Mouse (Mus musculus) adrenal gland, adult (tissue): ENCODE measurements at regions not wholly inside any gene's neighbourhood (a gene's known extent, or its start where the extent isn't known, plus 50 kb on each side); places are given as distances from the start of the nearest gene placed in this dataset.

Source experiments
- DNase-seq, 2 experiments: peaks; one replicate each; pipeline ENCODE4 v3.0.0; 2022 to 2023; ENCODE audit warnings: low spot score in 1 of 2; ENCODE audit not compliant: inconsistent age in 2 of 2

DNA sequence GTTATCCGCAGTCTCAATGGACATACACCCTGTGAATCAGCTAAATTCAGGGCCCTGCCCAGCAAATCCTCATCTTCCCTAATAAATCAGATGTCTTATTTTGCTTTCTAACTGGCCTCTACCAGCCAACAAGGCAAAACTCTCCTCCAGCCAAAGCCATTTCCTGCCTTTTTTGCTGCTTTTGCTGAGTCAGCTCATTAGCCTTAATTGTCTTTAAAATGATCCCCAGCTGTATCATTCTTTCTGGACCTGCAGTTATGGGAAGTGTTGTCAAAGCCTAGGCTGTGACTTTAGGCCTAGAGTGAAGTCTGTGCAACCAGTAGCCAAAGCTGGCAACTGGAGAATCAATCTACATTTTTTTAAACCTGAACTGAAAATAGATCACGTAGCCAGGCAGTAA, 81.4 kb downstream of the Mtpn start:
- no peak for DNase-seq

- no peak for DNase-seq
These were observed 94.7 kb downstream of the Mtpn start for GRCm38 (mm10) chr6:35445007-35445406.

- DNase-seq: peak; percentile 16 to 25
These were observed 100.4 kb upstream of the Fam180a start for GRCm38 (mm10) chr6:35426301-35426700.

DNA sequence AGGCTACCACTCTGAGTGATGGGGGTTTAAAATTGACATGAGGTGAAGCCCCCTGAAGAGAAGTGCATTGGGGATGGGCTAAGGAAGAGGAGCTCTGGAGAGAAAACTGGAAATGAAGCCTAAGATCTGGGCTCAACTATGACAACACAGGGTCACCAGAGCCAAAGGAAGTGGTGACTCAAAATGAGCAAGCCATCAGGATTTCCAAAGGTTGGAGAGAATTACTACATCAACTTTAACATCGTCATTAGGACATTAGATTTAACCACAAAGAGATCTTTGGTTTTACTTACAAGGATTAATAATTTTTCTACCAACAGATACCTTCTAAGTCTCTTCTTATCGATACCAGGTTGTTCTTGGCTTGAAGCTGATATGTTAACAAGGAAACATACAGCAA, 98.6 kb upstream of the Fam180a start:
- DNase-seq: peak in 1 of 2 experiments; percentile 22

- DNase-seq: no peak
These were observed 95.0 kb upstream of the Fam180a start for GRCm38 (mm10) chr6:35420924-35421323.

GRCm38 (mm10) chr6:35405044-35405443, 79.1 kb upstream of the Fam180a start:
- DNase-seq: no peak

- no peak for DNase-seq
These were observed 77.5 kb upstream of the Fam180a start for GRCm38 (mm10) chr6:35403341-35403910.

GRCm38 (mm10) chr6:35395726-35396125, 69.8 kb upstream of the Fam180a start:
- DNase-seq: no peak

DNA sequence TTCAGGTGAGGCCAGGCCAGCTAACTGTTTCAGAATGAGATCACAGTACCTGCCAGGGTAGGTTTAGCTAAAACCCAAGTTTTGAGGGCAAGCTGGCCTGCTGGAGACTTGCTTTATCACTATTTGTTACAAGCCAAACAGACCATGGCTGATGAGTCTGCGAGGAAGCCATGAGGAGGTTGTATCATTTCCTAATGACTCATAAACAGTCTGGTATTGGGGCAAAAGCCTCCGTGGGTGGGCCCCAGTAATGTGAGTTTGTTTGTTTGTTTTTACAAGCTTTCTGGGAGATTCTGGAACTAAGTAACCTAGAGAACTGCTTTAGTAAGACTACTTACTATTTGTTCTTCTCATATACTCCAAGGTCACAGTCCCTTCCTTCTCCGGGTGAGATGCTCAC, 62.9 kb upstream of the Fam180a start:
- DNase-seq: no peak

DNA sequence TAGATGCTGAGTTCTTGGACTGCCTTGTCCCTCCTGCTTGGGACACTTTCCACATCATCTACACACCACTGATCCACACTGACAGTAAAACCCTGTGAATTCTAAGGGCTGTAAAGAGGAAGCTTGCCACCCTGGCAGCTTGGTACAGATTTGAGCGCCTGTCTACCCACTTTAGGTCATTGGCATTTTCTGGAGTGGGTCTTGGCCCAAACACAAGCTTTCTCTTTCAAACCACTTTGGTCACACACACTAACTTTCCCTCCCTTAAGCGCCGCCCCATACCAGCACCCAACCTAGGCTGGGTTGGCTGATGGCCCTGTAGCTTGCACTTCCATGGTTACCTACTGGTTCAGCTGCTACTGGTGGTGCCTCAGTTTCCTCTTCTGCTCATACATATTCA, 55.6 kb upstream of the Fam180a start:
- no peak for DNase-seq

- DNase-seq: peak in 1 of 2 experiments; percentile 73
These were observed 55.0 kb upstream of the Fam180a start for GRCm38 (mm10) chr6:35380721-35381466.

- DNase-seq: peak; percentile 80 to 93
These were observed 53.9 kb upstream of the Fam180a start for GRCm38 (mm10) chr6:35379890-35380289.

GRCm38 (mm10) chr6:35378851-35379250, 52.9 kb upstream of the Fam180a start:
- DNase-seq: no peak

DNA sequence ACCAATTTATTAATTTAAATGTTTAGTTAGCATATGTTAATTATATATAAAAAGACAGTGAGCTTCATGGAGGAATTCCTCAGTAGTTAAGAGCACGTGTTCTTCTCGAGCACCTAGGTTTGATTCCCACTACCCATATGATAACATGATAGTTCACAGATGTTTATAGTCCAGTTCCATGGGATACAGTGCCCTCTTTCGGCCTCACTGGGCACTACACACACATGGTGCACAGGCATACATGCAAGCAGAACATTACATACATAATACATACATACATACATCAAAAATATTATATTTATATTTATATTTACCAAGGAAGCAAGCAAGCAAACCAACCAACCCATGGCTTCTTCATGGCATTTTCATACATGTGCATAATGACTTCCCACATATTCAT, 51.6 kb upstream of the Fam180a start:
- DNase-seq: no peak

DNA sequence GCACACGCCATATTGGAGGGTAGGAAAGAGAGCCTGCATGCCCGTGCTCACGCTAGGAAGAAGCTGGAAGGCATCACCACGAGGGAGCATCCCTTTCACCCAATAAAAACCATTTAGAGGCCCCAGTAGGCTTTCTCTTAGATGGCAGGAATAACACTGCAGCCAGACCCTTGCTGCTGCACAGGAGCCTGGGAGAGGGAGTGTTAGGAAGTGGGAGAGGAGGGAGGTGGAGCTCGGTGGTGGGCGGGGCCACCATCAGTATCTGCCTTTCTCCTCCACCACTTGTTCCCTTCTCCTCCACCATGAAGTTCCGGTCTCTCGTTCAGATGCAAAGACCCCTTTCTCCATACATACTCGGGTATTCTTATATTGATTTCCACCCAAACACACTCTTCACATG, 50.6 kb upstream of the Fam180a start:
- no peak for DNase-seq
